Mouse (Mus musculus) frontal cortex, postnatal 10 days (tissue): ENCODE data around the gene Tfdp1.

ENCODE experiments used
- DNase-seq, 2 experiments: peaks; one replicate each; pipeline ENCODE4 v3.0.0; 2022; ENCODE audit warnings: low spot score in 2 of 2, mixed read lengths in 1 of 2

Tfdp1 gene

GRCm38 (mm10) chr8:13419111-13419639 lies 80.6 kb downstream of the Tfdp1 start:
- no peak for DNase-seq

GRCm38 (mm10) chr8:13420970-13421369 lies 82.4 kb downstream of the Tfdp1 start:
- no peak for DNase-seq

GRCm38 (mm10) chr8:13427351-13427750 lies 88.8 kb downstream of the Tfdp1 start:
- DNase-seq: no peak
